Mouse (Mus musculus) fat pad, adult 2 months (tissue): ENCODE data around the gene Syne4.

Experiments
- DNase-seq: peaks from one replicate; pipeline ENCODE4 v3.0.0-alpha.2; 2011; ENCODE audit warnings: low read depth, low spot score; ENCODE audit errors: extremely low read depth

The Syne4 gene

DNA sequence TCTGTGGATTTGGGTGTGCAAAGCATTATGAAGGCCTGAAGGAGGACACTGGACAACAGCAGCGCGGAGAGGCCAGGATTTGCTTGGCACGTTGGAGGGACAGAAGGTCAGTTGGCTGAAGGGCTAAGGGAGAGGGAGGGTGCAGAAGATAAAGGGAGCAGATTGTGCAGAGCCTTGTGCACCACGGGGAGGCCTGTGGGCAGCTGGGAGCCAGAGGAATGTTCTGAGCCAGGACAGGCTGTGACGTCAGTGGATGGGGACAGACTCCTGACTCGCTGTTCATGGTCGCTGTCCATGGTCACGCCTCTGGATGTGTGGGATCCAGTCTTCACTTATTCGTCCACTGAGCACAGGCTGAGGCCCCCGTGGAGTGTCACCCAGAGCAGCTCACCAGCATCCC, 19.5 kb upstream of the Syne4 start:
- no peak for DNase-seq

DNA sequence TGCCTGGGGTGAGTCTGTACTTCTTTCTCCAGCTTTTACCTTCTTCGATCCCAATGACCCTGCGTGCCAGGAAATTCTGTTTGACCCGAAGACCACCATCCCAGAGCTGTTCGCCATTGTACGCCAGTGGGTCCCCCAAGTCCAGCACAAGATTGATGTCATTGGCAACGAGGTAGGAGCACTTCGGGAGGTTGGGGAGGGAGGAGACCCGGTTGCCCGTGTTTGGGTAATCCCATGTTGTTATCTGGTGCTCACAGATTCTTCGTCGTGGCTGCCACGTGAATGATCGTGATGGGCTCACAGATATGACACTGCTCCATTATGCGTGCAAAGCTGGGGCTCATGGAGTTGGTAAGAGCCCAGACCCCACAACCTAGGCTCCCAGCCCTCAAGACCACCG, 17.8 kb upstream of the Syne4 start:
- no peak for DNase-seq

DNA sequence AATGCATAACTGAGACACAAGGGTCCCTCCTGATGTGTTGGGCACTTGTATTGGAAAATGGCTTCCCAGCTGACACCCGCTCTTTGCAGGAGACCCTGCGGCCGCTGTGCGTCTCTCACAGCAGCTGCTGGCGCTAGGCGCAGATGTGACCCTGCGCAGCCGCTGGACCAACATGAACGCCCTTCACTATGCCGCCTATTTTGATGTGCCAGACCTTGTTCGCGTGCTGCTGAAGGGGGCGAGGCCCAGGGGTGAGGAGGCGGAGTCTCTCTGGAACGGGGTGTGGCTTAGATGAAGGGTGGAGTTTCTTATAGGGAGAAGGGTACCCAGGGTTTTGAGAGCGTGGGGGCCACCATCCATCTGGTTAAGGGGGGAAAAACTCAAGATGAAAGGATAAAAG, 17.3 kb upstream of the Syne4 start:
- no peak for DNase-seq

DNA sequence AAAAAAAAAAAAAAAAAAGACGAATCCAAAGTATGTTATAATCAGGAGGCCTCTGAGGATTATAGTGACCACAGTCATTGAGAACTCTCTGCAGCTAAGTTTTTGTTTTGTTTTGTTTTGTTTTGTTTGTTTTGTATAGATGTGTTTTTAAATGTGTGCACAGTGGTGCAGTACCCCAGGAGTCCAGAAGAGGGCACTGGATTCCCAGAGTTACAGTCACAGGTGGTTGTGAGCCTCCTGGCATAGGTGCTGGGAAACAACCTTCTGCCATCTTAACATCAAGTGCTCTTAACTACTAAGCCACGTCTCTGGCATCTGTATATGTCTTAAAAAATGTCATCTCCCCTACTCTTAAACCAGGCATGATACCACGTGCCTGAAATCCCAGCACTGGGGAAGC, 13.7 kb upstream of the Syne4 start:
- DNase-seq: no peak

DNA sequence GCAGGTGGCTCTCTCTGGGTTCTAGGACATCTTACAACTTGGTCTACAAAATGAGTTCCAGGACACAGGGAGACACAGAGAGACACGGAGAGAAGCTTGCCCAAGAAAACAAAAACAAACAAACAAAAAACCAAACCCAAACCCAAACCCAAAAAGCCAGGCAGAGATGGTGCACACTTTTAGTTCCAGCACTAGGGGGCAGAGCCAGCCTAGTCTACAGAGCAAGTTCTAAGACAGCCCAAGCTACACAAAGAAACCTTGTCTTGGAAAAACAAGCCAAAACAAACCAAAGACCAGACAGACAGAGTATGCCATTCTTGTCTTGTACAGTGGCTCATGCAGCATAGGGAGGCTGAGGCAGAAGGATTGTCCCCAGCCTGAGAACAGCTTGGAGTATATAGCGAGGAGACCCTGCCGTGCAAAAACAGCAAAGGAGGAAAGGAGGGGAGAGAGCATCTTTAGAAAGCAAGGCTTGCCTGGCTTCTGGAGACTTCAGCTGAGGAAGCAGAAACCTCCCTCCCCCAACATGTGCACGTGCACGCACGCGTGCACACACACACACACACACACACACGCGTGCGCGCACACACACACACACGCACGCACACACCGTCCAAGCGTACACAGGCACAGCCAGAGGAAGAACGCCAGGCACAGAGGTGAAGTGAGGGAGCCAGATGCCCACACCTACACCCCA, 8.4 kb upstream of the Syne4 start:
- DNase-seq: no peak

DNA sequence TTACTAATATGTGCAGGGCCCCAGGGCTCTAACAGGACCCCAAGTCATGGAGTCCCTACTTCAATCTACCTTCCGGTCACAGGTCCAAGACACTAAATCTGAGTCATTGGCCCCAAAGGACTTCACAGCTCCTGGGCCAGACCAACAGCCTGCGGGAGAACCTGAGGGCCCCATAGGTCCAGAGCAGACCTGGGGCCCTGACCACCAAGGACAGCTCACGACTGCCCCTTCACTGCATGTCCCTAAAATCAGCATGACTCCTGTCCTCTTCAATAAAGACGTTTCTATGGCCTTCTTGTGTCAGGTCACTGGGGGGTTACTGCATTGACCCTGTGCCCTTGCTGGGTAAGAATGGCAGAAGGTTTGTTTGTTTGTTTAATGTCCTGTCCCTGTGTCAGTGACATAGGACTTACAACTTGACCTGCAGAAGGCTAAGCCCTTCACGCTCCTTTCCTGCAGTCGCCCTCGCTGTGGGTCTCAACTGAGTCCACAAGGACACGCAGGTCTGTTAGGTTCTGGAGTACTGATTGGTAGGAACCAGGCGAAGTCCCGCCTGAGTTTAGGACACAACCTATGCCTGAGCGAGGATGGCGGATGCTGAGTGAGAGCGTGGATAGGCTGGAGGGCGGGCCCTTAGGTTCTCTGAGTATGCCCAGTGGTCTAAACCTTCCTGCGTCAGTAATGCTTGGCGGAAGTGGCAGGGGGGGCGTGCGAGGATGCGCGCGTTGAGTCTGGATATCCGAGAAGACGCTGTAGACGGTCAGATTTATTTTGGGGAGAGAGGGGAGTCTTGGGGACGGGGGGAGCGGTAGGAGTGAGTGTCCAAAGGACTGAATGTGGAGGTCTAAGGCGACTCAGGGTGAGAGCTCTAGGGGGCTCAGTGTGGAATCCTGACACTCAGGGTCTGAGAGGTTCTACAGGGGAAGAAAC, 6.3 kb upstream of the Syne4 start, which contains the start of gene Alkbh6:
Gene Alkbh6 (plus strand): TSS at position 642 of the 930 bp plus-strand sequence.
- DNase-seq: peak; percentile 69

DNA sequence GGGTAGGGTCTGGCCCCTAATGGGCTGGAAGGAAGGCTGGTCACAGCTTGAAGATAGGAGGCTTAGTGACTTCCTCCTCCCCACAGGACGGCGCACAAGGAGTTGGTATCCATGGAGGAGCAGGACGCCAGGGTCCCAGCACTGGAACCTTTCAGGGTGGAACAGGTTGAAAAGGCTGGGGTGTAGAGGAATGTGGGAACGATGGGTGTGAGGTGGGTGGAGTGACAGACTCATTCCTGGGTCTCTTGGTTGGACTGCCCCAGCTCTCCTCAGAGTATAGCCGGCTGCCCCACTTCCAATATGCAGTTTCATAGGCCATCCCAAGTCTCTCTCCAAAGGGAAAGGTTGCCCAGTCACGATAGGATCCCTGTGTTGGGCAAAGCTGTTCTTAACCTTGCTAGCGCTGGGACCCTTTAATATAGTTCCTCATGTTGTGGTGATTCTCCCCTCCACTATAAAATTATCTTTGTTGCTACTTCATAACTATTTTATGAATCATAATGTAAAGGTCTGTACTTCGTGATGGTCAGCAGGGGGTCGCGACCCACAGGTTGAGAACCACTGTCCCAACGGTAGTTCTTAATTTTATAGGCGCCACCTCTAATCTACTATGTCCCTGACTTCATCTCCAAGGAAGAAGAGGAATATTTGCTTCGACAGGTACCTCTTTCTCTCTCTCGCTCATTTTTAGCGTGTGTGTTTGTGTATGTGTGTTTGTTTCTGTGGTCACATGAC, 5.0 kb upstream of the Syne4 start:
- no peak for DNase-seq

DNA sequence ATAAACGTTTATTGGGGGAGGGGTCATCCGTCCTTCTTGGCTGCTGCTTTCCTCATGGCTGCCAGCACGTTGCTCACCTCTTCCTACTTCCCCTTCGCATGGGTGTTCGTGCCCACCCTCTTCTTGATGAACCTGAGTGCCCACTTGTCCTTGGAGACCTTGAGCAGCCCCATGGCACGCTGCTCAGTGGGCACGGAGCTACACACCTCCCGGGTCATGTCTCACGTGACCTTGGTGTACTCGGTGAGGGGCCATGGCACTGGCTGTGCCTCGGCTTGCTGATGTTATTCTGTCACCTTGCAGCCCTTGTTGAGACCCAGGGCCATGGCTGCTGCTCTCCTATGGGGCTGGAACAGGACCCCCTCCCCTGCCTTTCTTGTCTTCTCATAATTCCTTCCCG, 4.5 kb upstream of the Syne4 start:
- no peak for DNase-seq

DNA sequence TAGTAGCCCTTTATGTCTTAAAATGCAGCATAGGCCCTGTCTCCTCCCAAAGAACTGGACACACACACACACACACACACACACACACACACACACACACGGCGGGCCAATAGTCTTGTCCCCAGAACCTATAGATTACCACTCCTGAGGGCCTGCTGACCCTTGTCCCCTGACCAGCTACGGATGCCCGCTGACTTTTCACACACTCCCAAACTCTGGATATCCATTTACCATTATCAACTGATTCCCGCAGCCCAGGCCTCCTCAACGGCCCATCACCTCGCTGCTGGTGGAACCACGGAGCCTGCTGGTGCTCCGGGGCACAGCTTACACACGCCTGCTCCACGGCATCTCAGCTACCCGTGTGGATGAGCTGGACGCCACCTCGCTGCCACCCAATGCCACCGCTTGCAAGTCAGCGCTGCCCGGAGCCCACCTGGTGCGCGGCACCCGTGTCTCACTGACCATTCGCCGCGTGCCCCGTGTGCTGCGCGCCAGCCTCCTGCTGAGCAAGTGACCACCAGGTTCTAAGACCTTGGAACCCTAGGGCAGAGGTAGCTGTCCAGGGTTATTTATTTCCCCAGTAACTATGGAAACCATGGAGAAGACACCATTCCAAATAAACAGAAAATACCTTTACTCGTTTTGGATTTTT, 814 bp upstream of the Syne4 start:
- no peak for DNase-seq

DNA sequence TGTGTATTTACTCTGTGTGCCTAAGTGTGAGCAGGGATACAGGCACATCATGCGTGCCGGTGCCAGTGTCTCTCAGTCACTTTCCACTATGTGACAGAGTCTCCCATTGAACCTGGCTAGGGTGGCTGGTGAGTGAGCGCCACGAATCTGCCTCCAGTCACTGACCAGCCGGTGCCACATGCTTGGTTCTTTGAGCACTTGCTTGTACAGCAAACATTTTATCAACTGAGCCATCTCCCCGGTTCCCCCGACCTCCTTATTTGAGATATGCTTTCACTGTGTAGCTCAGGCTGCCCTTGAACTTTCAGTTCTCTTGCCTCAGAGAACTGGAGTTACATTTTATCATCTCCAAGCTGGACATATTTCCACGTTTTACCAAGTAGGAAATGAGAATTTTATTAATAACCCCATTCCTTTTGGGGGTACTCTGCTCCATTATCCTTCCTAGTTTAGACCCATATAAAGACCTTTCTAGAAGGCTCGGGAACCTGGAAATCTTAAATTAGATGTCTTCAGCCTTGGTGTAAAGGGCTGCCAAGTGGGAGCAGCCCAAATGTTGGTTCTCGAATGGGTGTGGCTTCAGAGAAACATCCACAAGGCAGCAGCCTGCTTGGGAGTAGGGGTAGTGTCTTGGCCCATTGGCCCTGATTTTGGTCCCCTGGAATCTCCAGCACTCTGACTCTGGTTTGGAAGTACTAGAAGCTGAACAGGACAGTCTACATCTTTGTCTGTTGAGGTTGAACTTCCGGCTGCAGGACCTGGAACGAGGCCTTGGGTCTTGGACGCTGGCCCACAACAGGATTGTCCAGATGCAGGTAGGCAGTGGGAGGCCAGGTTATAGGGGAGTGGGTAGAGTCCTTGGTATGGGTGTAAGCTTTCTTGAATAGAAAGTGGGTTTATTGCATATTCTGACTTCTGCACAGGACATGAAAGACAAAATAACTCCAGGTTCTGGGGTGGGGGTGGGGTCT, 1.2 kb downstream of the Syne4 start:
- DNase-seq: no peak

DNA sequence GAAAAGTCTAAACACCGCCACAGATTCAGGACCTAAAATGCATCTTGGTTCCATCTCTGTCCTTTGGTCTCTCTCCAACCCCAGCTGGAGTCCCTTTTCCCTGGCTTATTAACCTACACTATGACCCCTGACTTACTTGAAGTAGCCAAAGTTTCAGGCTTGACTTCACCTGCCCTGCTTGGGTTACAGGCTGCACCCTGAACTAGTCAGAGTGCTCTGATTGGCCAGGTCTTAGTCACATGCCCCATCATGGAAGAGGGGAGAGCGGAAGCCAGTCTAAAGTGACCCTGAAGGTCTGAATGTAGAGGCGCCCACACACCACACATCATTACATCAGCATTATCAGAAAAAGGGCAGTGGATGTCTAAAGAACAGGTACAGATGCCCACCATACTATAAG, 3.5 kb downstream of the Syne4 start:
- no peak for DNase-seq

DNA sequence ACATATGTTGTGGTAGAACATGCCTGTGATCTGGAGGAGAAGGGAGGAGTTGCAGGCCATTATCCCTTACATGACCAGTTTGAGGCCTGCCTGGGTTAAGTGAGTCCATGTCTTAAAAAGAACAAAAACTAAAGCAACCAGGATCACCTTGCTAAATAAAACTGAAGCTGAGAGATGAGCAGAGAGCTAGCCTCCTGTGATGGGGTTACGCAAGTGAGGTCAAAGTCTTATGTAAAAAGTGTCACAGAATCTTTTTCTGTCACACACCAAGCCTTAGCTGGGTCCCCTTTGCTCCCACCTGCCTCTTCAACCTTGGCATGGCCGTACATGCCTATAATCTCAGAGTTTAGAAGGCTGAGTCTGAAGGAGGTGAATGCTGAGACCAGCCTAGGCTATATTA, 6.3 kb downstream of the Syne4 start:
- DNase-seq: no peak

DNA sequence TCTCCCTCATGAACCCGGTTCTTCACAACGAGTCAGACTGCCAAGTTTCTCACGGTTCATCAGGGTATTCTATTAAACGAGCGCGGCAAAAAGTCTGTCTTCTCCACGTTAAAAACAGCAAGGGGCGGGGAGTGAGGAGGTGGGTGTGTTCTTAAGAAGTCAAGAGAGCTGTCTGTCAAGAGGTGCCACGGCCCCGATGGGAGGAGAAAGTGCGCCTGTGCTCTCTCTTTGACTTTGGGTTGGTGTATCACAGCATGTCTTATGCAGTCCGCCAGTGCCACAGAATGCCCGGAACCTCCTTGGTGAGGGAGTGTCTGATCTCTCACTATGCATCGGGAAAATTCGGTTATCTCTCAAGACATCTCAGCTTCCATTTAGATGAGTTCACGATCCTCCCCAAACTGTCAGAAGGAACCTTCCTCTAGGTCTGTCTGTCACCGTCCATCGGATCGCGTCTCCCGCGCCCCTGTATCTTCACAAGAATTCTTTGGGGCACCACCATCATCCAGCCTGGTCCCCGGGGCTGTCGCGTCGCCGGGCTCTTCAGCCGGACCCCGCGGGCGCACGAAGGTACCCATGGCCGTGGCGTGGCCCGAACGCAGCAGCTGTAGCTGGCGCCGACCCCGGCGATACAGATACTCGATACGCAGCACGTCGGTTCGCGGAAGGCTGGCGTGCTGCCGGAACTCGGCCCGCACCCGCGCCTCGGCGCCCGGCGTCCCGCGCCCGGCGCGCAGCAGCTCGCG, 7.1 kb downstream of the Syne4 start, which contains the start of gene E130208F15Rik:
Gene E130208F15Rik (plus strand): TSS at position 202 of the 746 bp plus-strand sequence.
- DNase-seq: no peak

DNA sequence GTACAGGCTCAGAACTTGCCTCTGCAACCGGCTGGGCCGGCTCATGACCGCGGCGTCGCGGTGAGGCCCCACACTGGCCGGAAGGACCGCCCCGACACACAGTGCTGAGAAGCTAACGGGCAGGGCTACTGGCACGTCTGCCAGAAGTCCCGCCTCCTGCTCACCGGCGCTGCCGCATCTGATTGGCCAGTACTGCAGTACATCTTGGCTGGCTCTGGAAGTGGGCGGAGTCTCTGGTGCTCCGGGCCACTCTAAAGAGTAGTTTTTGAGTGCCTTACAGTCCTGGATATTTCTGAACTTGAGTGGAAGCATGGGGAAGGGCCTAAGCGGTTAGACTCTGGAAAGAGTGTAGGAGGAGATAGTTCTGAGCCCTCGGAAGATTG, 7.7 kb downstream of the Syne4 start:
- DNase-seq: peak; percentile 84

DNA sequence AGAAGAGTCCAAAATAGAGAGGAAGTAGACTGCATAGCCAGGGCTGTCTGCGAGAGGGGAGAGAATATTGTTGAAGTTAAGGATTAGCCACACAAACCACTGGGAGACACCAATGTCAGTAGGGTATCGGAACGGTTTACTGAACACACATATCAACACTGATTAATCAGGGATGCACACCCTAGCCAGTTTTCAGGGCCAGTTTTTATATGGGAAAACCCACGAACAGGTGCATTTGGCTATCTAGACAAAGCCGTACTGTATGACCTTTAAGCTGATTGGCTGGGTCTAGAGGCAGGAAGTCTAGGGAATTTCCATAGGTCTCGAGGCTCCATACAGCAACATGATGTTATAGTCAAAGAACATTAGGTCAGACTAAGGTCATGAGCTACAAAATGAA, 8.3 kb downstream of the Syne4 start:
- no peak for DNase-seq

DNA sequence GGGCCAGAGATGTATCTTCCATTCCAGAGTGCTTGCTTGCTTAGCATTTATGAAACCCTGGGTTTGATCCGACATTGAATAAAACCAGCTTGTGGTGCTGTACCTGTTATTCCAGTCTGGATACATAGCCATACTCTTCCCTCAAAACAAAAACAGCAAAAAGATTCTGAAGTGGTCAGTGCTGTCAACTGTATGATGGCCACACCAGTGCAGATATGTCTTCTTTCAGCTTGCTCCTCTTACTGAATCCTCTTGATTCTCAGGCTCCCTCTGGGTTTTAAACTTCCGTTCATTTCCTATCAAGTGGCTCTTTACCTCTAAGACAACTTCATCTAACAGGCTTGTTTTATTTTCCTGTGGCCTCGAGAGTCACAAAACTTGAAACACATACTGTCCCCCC, 9.2 kb downstream of the Syne4 start, which contains the start of gene Sdhaf1:
Gene Sdhaf1 (minus strand): TSS at position 101 of the 400 bp plus-strand sequence.
- no peak for DNase-seq

DNA sequence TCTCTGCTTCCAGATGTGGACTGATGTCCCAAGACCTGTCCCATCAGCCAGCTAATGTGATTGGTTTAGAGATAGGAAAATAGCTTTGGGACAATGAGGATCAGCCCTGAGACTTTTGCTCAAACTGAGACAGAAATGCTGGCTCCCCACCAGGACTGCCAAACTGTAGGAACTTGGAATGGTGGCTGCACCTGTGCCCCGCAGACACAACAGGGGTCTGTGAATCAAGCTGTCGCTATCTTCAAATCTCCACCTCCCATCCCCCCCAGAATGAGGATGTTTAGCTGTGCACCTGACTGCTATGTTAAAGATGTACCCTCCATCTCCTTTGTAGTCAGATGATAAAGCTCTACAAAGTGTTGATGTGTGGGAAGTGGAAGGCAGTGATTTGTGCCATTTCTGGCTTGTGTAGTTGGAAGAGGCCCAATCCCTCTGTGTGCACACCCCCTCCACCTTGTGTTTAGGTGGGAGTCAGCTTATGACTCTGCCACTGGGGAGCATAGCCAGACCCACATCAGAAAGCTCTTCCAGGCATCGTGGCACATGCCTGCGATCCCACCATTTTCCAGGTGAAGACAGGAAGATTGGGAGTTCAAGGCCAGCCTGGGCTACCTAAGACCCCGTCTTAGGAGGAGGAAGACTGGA, 9.8 kb downstream of the Syne4 start:
- DNase-seq: no peak

DNA sequence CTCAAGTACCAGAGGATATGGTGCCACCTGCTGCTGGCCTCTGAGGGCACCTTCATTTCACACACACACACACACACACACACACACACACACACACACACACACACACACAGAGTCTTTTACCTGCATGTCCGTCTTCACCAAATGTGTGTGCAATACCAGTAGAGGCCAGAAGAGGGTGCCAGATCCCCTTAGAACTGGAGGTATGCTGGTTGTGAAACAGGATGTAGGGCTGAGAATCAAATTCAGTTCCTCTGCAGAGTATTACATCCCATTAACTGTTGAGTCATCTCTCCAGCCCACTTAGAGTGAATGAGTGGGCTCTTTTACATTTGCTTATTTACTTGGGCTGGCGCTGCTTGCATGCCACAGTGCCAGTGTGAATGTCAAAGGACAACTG, 10.8 kb downstream of the Syne4 start:
- DNase-seq: no peak

DNA sequence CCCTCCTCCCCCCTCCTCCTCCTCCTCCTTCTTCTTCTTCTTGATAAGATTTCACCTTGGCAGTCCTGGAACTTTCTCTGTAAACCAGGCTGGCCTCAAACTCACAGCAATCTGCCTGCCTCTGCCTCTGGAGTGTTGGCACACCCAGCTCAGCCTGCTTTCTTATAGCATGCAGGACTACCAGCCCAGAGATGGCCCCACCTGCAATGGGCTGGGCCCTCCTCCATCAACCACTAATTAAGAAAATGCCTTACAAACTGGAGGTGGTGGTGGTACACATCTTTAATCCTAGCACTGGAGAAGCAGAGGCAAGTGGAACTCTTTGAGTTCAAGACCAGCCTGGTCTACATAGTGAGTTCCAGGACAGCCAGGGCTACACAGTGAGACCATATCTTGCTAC, 11.8 kb downstream of the Syne4 start:
- DNase-seq: no peak
